Mouse (Mus musculus) lung, adult 2 months (tissue): ENCODE results near the gene Ppm1h. TPM values are rescaled to one million over a fixed set of nuclear protein-coding genes. Genes with fewer than 3 reads are reported as not detected.
A peak's percentile ranks its signal among the peaks of the same experiment; 100 is the strongest.

ENCODE experiments used
- DNase-seq: peaks from one replicate; pipeline ENCODE4 v3.0.0; 2022
- H3K4me1 ChIP-seq: fragments of 200-500 bp; 2 replicates; pipeline ENCODE4 v1.6.1; 2011; ENCODE audit warnings: low read length; ENCODE audit not compliant: control insufficient read depth, insufficient read depth
- H3K4me3 ChIP-seq: fragments of 200-500 bp; replicated peaks from 2 replicates; pipeline ENCODE3; 2011; ENCODE audit warnings: low read depth, mild to moderate bottlenecking, control low read depth, low read length; ENCODE audit errors: extremely low read depth
- CTCF ChIP-seq: fragments of 200-500 bp; IDR thresholded peaks from 2 replicates; pipeline ENCODE4 v1.5.1; 2011; ENCODE audit warnings: mild to moderate bottlenecking, low read length, control low read depth; ENCODE audit not compliant: insufficient read depth
- POLR2A ChIP-seq: fragments of 200-500 bp; IDR thresholded peaks from 2 replicates; pipeline ENCODE4 v1.6.1; 2011; ENCODE audit warnings: low read depth, mild to moderate bottlenecking, control low read depth, low read length, borderline replicate concordance; ENCODE audit errors: extremely low read depth
- WGBS: fragments of 180-500 bp; shearing (Covaris S2); methylation state at CpG from one replicate; pipeline ENCODE4 v1.1.7; 2018; 5-methylcytosine and 5-hydroxymethylcytosine counted together
- polyA plus RNA-seq: library from polyadenylated mRNA; depleted of rRNA; stranded (reverse); fragments of >200 nt; gene quantifications from 2 replicates; pipeline ENCODE4 v1.2.3, GENCODE M21; 2012; rRNA removed

Ppm1h gene
- 8.8 and 9.2 TPM in 2 replicates for polyA plus RNA-seq

GRCm38 (mm10) chr10:122678541-122679436, at the start of gene Ppm1h:
Ppm1h (plus strand) TSS chr10:122678762.
- peak; percentile 74 for DNase-seq
- Histone ChIP-seq H3K4me3 (peak within 1 kb of the TSS; percentile 47), H3K4me1 (peaks cover 4% of the 10 kb centered on the region; the same call in 1 of the 2 replicates)
- peak; percentile 42; the same call in 1 of the 2 replicates for TF ChIP-seq POLR2A
- TF ChIP-seq CTCF = 0 out of 2 replicates have a peak, but pooled peaks have one; percentile 9
- under 1% methylated on average over 90 of the region's 94 CpGs for WGBS

GRCm38 (mm10) chr10:122629003-122629402, 49.6 kb upstream of the Ppm1h start:
- no peak for TF ChIP-seq CTCF
- no peak for TF ChIP-seq POLR2A
- no peaks in the 10 kb centered on the region for H3K4me1 ChIP-seq
- H3K4me3 ChIP-seq = no peak overlapping the region
- WGBS = 54% methylated on average over 4 of the region's 4 CpGs
- no peak for DNase-seq

- WGBS = 89% methylated on average over 4 of the region's 4 CpGs
- TF ChIP-seq POLR2A (no peak), CTCF (no peak)
- DNase-seq = no peak
- H3K4me3 ChIP-seq = no peak overlapping the region
- H3K4me1 ChIP-seq = no peaks in the 10 kb centered on the region
These were observed 38.7 kb upstream of the Ppm1h start for GRCm38 (mm10) chr10:122639879-122640278.

GRCm38 (mm10) chr10:122641263-122641795, 37.2 kb upstream of the Ppm1h start:
- no peaks in the 10 kb centered on the region for H3K4me1 ChIP-seq
- WGBS = 73% methylated on average over 8 of the region's 8 CpGs
- DNase-seq = no peak
- no peak overlapping the region for H3K4me3 ChIP-seq
- TF ChIP-seq CTCF (no peak), POLR2A (no peak)

- TF ChIP-seq CTCF (no peak), POLR2A (no peak)
- 81% methylated on average over 4 of the region's 4 CpGs for WGBS
- no peak overlapping the region for H3K4me3 ChIP-seq
- no peaks in the 10 kb centered on the region for H3K4me1 ChIP-seq
- no peak for DNase-seq
These were observed 36.4 kb upstream of the Ppm1h start for GRCm38 (mm10) chr10:122642125-122642524.

GRCm38 (mm10) chr10:122651932-122652331, 26.6 kb upstream of the Ppm1h start:
- H3K4me3 ChIP-seq = no peak overlapping the region
- TF ChIP-seq POLR2A (no peak), CTCF (no peak)
- no peak for DNase-seq
- WGBS = 71% methylated on average over 4 of the region's 4 CpGs
- no peaks in the 10 kb centered on the region for H3K4me1 ChIP-seq

- H3K4me1 ChIP-seq = no peaks in the 10 kb centered on the region
- no peak overlapping the region for H3K4me3 ChIP-seq
- WGBS = 100% methylated on average over 1 of the region's 1 CpGs
- no peak for DNase-seq
- no peak for TF ChIP-seq POLR2A
- no peak for TF ChIP-seq CTCF
These were observed 26.0 kb upstream of the Ppm1h start for GRCm38 (mm10) chr10:122652578-122652977.

GRCm38 (mm10) chr10:122665652-122666051, 12.9 kb upstream of the Ppm1h start:
- Histone ChIP-seq H3K4me1 (no peaks in the 10 kb centered on the region), H3K4me3 (no peak overlapping the region)
- DNase-seq = no peak
- TF ChIP-seq CTCF = no peak
- no peak for TF ChIP-seq POLR2A
- 94% methylated on average over 1 of the region's 1 CpGs for WGBS

GRCm38 (mm10) chr10:122671253-122671652, 7.3 kb upstream of the Ppm1h start:
- no peak for TF ChIP-seq POLR2A
- TF ChIP-seq CTCF = no peak
- DNase-seq = no peak
- H3K4me1 ChIP-seq = no peaks in the 10 kb centered on the region
- 85% methylated on average over 2 of the region's 2 CpGs for WGBS
- no peak overlapping the region for H3K4me3 ChIP-seq
